In genomic region chr19:37946696-37947095, GRCm38 (mm10) we compare ENCODE assay signal across 8 mouse cellular contexts.
DNase-seq lines count a peak whose midpoint lies in the region; ATAC-seq lines count a peak whose summit lies in the region.
"Had no signal": no experiment of that assay in that cellular context is flagged by ENCODE, and none has a peak within 500 bp of the region (broad histone marks: within the 10 kb centered on the region; RNA-seq: fewer than 3 reads in every experiment).

No protein-coding gene starts in this region.

- H3K27me3 ChIP-seq in hindbrain, embryonic 14.5 days (ENCODE audit: control insufficient read depth, insufficient read depth, low read length): no peaks in the 10 kb centered on the region
- H3K27me3 ChIP-seq in hindbrain, embryonic 13.5 days: no peaks in the 10 kb centered on the region
- no peaks in the 10 kb centered on the region for H3K27me3 ChIP-seq in neural tube, embryonic 11.5 days (ENCODE audit: control insufficient read depth, insufficient read depth, low read length)
- H3K27me3 ChIP-seq in neural tube, embryonic 15.5 days (replicated peaks): no peaks in the 10 kb centered on the region
- no peaks in the 10 kb centered on the region for H3K27me3 ChIP-seq in midbrain, embryonic 10.5 days (ENCODE audit: low read depth, poor library complexity, severe bottlenecking)
- H3K27me3 ChIP-seq: liver, embryonic 15.5 days had no signal

- ATAC-seq in hindbrain, embryonic 14.5 days (ENCODE audit: low FRiP score): no peak
- ATAC-seq in hindbrain, embryonic 13.5 days (ENCODE audit: low FRiP score): no peak
- no peak for ATAC-seq in neural tube, embryonic 11.5 days (ENCODE audit: insufficient read depth, low FRiP score, low TSS enrichment)
- ATAC-seq in neural tube, embryonic 15.5 days (ENCODE audit: low FRiP score): no peak; the same call in none of the 2 replicates

- H3K4me3 ChIP-seq in hindbrain, embryonic 14.5 days (replicated peaks; ENCODE audit: low read length): no peak overlapping the region
- no peak overlapping the region for H3K4me3 ChIP-seq in hindbrain, embryonic 13.5 days
- no peak overlapping the region for H3K4me3 ChIP-seq in neural tube, embryonic 11.5 days (ENCODE audit: low read depth, low read length)
- no peak overlapping the region for H3K4me3 ChIP-seq in neural tube, embryonic 15.5 days (replicated peaks)
- H3K4me3 ChIP-seq in midbrain, embryonic 10.5 days: no peak overlapping the region
- H3K4me3 ChIP-seq: liver, embryonic 15.5 days had no signal

- no peak overlapping the region for H3K4me2 ChIP-seq in hindbrain, embryonic 14.5 days (replicated peaks)
- no peak overlapping the region for H3K4me2 ChIP-seq in hindbrain, embryonic 13.5 days
- no peak overlapping the region for H3K4me2 ChIP-seq in neural tube, embryonic 11.5 days (ENCODE audit: low read depth)
- H3K4me2 ChIP-seq in neural tube, embryonic 15.5 days: no peak overlapping the region
- H3K4me2 ChIP-seq: liver, embryonic 15.5 days had no signal

- peak; percentile 46 for DNase-seq in hindbrain, embryonic 14.5 days (ENCODE audit: low spot score)
- peak; percentile 18 for DNase-seq in neural tube, embryonic 11.5 days (ENCODE audit: low spot score)
- peak; percentile 53 for DNase-seq in embryo, embryonic 11 days
- no peak for DNase-seq in thymus, postnatal 36 days
- no peak for DNase-seq in midbrain, embryonic 10.5 days (ENCODE audit: low spot score)

- no peaks in the 10 kb centered on the region for H3K36me3 ChIP-seq in hindbrain, embryonic 14.5 days (replicated peaks; ENCODE audit: control insufficient read depth, insufficient read depth)
- H3K36me3 ChIP-seq in hindbrain, embryonic 13.5 days: no peaks in the 10 kb centered on the region
- no peaks in the 10 kb centered on the region for H3K36me3 ChIP-seq in neural tube, embryonic 11.5 days (ENCODE audit: control insufficient read depth, insufficient read depth, low read length)
- H3K36me3 ChIP-seq in neural tube, embryonic 15.5 days: no peaks in the 10 kb centered on the region
- no peaks in the 10 kb centered on the region for H3K36me3 ChIP-seq in midbrain, embryonic 10.5 days
- H3K36me3 ChIP-seq: liver, embryonic 15.5 days had no signal

- WGBS in hindbrain, embryonic 14.5 days: 13% methylated on average over 4 of the region's 4 CpGs
- 27% methylated on average over 4 of the region's 4 CpGs for WGBS in hindbrain, embryonic 13.5 days
- WGBS in neural tube, embryonic 11.5 days: 20% methylated on average over 4 of the region's 4 CpGs
- 20% methylated on average over 4 of the region's 4 CpGs for WGBS in neural tube, embryonic 15.5 days
- 33% methylated on average over 4 of the region's 4 CpGs for WGBS in midbrain, embryonic 10.5 days

- no peaks in the 10 kb centered on the region for H3K4me1 ChIP-seq in hindbrain, embryonic 14.5 days (replicated peaks; ENCODE audit: control insufficient read depth, insufficient read depth, low read length)
- no peaks in the 10 kb centered on the region for H3K4me1 ChIP-seq in hindbrain, embryonic 13.5 days (replicated peaks)
- H3K4me1 ChIP-seq in neural tube, embryonic 11.5 days (ENCODE audit: control insufficient read depth, insufficient read depth, low read length): no peaks in the 10 kb centered on the region
- H3K4me1 ChIP-seq in neural tube, embryonic 15.5 days: no peaks in the 10 kb centered on the region
- no peaks in the 10 kb centered on the region for H3K4me1 ChIP-seq in midbrain, embryonic 10.5 days
- H3K4me1 ChIP-seq: liver, embryonic 15.5 days had no signal

- H3K9me3 ChIP-seq in hindbrain, embryonic 14.5 days (ENCODE audit: control insufficient read depth, low read length): no peaks in the 10 kb centered on the region
- H3K9me3 ChIP-seq in hindbrain, embryonic 13.5 days: no peaks in the 10 kb centered on the region
- no peaks in the 10 kb centered on the region for H3K9me3 ChIP-seq in neural tube, embryonic 11.5 days (ENCODE audit: control insufficient read depth, low read length)
- no peaks in the 10 kb centered on the region for H3K9me3 ChIP-seq in neural tube, embryonic 15.5 days (replicated peaks)
- no peaks in the 10 kb centered on the region for H3K9me3 ChIP-seq in midbrain, embryonic 10.5 days (replicated peaks)
- H3K9me3 ChIP-seq: liver, embryonic 15.5 days had no signal

- H3K27ac ChIP-seq in hindbrain, embryonic 14.5 days: no peak overlapping the region
- H3K27ac ChIP-seq in hindbrain, embryonic 13.5 days: no peak overlapping the region
- H3K27ac ChIP-seq in neural tube, embryonic 11.5 days (ENCODE audit: low read depth, low read length): no peak overlapping the region
- no peak overlapping the region for H3K27ac ChIP-seq in neural tube, embryonic 15.5 days (replicated peaks)
- no peak overlapping the region for H3K27ac ChIP-seq in midbrain, embryonic 10.5 days (replicated peaks)
- H3K27ac ChIP-seq: liver, embryonic 15.5 days had no signal

- no peak overlapping the region for H3K9ac ChIP-seq in hindbrain, embryonic 14.5 days
- no peak overlapping the region for H3K9ac ChIP-seq in hindbrain, embryonic 13.5 days
- H3K9ac ChIP-seq in neural tube, embryonic 11.5 days (ENCODE audit: low read length): no peak overlapping the region
- H3K9ac ChIP-seq in neural tube, embryonic 15.5 days (replicated peaks): no peak overlapping the region
- H3K9ac ChIP-seq: liver, embryonic 15.5 days had no signal

Comparison
In these comparisons a context has a peak if more than half of its experiments do, and no peak if none do; other contexts are left out.
1. DNase-seq: peak in hindbrain, embryonic 14.5 days (single experiment), neural tube, embryonic 11.5 days (single experiment) and embryo, embryonic 11 days (single experiment); none in thymus, postnatal 36 days (0 of 2) and midbrain, embryonic 10.5 days (single experiment).